Mouse (Mus musculus) lung, postnatal 4 days (tissue): ENCODE results near the gene 1110032A03Rik.

Experiments used
- DNase-seq, 2 experiments: peaks; one replicate each; pipeline ENCODE4 v3.0.0; 2021

Gene 1110032A03Rik

DNA sequence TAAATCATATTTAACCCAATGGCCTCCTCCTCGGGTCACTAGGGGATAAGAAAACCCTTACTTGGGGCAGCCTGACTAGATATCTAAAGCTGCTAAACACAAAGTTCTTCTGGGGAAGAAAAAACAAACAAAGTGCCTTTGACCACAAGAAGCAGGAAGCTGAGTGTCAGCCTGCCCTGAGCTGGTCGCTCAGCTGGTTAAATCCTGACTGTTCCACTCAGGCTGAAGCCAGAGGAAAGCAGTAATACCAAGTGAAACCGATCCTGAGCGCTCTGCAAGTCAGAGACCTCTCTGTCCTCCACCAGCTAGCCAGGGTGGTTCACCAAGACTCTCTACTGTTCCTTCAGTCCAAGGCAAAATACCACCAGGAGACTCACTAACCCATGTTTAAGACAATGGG, 45.7 kb downstream of the 1110032A03Rik start:
- no peak for DNase-seq

DNA sequence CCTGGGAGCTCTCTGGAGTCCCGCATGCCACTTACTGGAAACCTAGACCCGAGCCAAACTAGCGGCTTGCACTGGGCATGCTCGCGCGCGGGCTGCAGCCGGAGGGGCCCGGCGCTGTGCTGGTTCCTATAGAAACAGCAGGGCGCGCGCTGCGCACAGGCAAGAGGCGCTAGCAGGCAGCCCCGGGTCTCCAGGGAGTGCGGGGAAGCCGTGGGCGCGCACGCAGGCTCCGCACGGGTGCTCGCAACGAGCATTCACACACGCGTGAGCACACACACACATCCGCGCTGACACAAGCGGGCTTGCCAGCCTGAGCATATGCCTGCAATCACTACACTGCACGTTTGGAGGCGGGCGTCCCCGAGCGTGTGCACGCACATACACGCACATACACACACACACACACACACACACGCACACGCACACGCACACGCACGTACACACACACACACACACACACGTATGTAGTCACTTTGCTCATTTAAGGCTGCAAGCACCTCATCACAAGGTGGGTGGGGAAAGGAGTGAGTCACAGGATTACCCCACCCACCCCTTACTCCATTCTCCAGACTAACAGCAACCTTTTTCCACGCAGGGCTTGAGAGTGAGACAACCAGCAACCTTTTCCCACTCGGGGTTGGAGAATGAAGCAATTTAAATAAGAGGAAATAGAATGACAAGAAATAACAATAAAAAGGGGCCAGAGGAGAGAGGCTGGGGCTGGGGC, 47.2 kb downstream of the 1110032A03Rik start:
- peak; percentile 77 to 86 for DNase-seq

DNA sequence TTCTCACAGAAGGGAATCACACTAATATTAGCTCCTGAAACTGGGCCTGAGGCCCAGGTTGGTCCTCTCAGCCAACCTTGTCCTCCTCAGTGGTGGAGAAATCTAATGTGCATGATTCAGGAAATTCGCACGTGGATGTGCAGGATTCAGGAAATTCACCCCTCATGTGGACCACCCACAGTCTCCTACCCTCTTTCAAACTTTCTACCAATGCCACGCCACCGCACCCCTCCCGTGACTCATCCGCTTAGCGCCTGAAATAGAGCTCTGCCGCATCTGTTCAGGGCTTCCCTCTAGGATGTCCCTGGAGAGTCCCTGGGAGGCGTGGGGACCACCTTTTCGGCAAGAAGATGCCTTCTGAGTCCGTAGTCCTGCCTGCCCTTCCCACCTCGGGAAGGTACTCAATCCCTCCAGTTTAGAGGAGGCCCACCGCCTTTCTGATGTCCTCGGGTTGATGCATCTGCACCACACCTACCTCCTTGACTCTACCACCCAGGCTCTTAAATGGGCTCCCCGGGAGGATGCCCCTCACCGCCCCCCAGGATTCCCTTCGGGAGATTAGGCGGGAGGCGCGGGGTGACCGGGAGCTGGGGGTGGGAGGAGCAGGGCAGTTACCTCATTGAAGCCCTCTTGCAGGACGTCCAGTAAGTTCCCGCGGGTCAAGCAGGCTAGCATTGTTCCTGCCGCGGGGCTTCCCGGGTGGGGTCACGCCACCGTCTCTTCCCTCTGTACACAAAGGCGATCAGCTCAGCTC, 48.0 kb downstream of the 1110032A03Rik start:
- no peak for DNase-seq

DNA sequence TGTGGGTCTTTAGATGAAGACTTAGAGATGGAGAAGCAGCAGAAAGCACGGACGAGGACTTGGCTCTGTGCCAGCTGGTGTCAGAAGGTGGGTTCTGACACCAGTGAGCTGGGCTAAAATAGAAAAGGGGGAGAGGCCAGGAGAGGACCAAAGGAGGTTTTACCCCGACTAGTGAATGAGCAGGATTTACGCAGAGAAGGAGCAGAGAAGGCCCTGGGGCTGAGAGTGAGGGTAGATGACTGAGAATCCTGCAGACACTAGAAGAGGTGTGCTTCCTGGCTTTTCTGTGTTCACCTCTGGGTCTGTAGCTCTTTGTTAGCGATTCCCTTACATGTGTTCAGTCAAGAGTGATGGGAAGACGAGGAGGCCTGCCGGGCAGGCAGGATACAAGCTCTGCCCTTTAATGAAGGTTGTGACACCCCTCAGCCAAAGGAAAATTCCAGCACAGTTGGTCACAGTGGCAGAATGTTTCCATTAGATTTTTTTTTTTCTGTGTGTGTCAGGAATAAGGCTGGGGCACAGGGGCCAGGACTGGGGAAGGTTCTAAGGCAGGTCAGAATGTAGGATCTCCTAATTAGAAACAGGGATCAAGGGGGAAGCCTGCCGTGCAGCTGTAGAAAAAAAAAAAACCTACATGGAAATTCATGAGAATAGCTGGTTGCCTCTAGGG, 49.3 kb downstream of the 1110032A03Rik start:
- no peak for DNase-seq

DNA sequence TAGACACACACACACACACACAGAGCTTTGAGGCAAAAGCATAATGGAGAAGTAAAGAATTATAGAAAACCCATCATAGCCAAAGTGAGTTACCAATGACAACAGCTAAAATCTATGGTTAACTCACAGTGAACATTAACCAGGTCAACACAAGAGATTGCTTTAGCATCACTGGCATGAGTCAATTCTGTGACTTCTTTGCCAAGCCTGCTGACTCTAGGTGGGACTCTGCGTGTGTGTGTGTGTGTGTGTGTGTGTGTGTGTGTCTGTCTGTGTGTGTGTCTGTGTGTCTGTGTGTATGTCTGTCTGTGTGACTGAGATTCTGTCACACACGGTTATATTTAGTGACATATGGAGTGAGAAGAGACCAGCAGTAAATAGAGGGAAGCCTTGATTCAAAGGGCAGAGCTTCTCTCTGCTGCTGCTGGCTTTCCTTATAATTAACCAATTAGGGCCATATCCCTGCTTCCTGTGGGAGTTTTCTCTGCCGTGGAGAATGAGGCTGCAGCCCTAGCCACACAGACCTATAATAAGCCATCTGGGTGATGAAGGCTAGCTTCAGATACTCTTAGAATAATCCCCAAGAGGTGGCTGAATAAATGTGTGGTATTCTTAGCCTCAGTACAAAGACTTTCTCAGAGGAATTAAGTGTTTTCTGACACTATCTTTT, 50.5 kb downstream of the 1110032A03Rik start:
- DNase-seq = no peak

DNA sequence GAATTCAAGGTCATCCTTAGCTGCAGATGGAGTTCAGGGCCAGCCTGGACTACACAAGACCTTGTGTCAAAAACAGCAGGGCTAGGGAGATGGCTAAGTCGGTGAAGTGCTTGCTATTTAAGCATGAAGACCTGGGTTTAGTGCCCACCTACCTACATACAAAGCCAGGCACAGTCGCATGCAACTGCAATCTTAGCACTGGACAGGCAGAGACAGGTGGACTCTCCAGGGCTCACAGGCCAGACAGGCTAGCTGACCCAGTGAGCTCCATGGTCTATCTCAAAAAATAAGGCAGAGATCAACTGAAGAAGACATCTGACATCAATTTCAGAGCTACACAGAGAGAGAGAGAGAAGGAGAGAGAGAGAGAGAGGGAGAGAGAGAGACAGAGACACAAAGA, 51.2 kb downstream of the 1110032A03Rik start:
- DNase-seq = no peak

DNA sequence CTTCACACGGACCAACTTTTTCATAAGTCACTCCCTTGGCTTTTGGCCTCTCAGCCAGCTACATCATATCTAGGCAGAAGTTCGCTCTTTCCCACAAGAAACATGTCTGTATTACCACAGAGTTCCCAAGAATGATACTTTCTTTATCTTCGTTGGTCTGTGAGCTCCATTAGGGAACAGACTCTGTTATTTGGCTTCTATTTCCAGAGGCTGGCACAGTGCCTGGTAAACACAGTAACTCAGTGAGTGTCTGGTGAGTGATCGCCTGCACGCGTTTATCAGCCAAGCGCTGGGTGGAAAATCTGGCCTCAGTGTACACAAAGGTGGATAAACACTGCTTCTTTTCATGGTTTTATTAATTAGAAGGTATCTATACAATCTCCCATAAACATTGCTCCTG, 51.9 kb downstream of the 1110032A03Rik start:
- DNase-seq = peak; percentile 74 to 85

DNA sequence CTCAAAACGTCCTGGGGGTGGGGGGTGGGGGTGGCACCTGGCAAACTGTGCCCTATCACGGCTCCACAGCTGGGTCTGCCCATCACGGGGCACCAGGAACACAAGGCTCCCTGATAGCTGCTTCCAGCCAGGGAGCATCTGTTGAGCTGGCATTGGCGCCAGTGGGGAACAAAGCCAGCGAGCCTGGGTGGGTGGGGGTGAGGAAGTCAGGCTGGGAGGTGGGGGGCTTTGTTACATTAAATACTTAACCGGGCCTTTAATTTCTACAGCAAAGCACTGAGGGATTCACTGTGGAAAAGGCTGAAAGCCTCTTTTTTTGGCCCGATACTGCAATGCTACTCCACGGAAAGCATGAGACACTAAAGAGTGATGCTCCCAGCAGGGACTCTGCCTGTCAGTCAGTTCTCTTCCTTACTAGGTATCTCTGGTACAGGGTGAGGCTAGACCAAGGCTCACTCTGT, 52.8 kb downstream of the 1110032A03Rik start:
- DNase-seq = peak in 1 of 2 experiments; percentile 34

DNA sequence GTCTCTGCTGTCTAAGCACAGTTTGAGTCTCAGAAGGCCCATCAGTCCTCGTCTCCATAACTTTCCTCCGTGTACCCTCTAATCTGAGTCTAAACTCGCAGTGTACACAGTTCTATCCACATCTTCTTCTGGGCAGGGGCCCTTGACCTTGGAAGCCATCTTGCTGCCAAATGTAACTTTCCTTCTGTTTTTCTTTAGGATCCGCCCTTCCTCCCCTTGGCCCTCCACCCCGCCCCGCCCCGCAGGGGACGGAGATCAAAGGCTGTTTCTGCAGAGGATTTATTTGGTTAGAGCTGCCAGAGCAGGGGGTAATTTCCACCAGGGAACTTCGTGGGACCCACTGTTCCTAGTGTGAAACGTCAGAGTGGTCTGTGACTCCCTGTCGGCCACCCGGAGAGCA, 54.3 kb downstream of the 1110032A03Rik start:
- DNase-seq = peak in 1 of 2 experiments; percentile 40

DNA sequence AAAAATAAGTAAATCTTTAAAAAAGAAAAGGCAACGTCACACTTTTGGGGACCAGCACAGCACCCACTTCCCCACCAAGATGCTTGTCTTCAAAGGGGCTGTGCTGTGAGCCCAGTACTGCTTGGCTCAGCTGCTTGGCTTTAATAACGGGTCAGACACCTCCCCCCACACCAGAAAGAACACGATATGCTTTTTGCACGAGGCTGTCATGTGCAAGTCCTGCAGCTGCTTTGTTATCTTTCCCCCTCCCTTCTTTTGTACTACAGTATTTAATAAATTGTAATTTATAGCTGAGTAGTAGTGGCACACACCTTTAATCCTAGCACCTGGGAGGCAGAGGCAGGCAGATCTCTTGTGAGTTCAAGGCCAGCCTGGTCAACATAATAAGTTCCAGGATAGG, 56.4 kb downstream of the 1110032A03Rik start:
- no peak for DNase-seq

DNA sequence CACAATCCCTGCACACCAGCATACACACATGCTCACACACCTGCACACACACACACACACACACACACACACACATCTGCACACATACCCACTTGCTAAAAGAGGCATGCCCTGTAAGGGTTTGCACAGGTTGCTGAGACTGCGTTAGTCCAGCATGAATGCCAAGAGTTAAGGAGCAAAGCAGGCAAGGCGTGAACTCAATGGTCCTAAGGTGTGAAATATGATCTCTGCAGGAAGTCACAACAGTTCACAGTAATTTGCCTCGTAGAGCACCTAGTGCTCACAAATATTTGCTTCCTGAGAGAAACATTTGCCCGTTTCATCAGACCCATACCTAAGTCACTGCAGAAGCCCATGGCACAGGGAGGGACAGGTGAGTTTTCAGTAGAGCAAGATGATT, 61.1 kb downstream of the 1110032A03Rik start:
- no peak for DNase-seq
